Mouse (Mus musculus) C2C12 (cell line): ENCODE results near the gene Dus1l.

ENCODE experiments used
- CEBPB ChIP-seq: IDR thresholded peaks from one replicate; pipeline ENCODE4 v1.6.1; 2011; ENCODE audit warnings: low read depth, mild to moderate bottlenecking, control low read depth, moderate library complexity
- CTCF ChIP-seq: IDR thresholded peaks from one replicate; pipeline ENCODE4 v1.5.1; 2011; ENCODE audit not compliant: control insufficient read depth, insufficient read depth, insufficient read length
- FOSL1 ChIP-seq: IDR thresholded peaks from one replicate; pipeline ENCODE4 v1.8.0; 2011; ENCODE audit warnings: mild to moderate bottlenecking, low read length; ENCODE audit not compliant: poor library complexity, insufficient read depth, severe bottlenecking
- MYOG ChIP-seq: IDR thresholded peaks from one replicate; pipeline ENCODE4 v1.6.1; 2011; ENCODE audit not compliant: control insufficient read depth, insufficient read length; ENCODE audit errors: extremely low read depth
- USF1 ChIP-seq: IDR thresholded peaks from one replicate; pipeline ENCODE4 v1.6.1; 2011; ENCODE audit warnings: low read depth, mild to moderate bottlenecking, control low read depth, moderate library complexity

GRCm38 (mm10) chr11:120772749-120773148 is 23.5 kb downstream of the Dus1l start:
- no peak for TF ChIP-seq CTCF
- no peak for TF ChIP-seq MYOG
- TF ChIP-seq USF1 = no peak
- no peak for TF ChIP-seq CEBPB
- TF ChIP-seq FOSL1 = no peak
